Comparison of ENCODE assay signal across 10 mouse cellular contexts in genomic region chr2:169515350-169515749, GRCm38 (mm10).
A peak's percentile ranks its signal among the peaks of the same experiment; 100 is the strongest.
DNase-seq lines count a peak whose midpoint lies in the region; ATAC-seq lines count a peak whose summit lies in the region.
"Had no signal": no experiment of that assay in that cellular context is flagged by ENCODE, and none has a peak within 500 bp of the region (broad histone marks: within the 10 kb centered on the region; RNA-seq: fewer than 3 reads in every experiment).

No protein-coding gene starts in this region.

- no peak for ATAC-seq in hindbrain, embryonic 16.5 days
- no peak for ATAC-seq in hindbrain, embryonic 12.5 days (ENCODE audit: low FRiP score)
- no peak for ATAC-seq in hindbrain, embryonic 13.5 days (ENCODE audit: low FRiP score)

- no peaks in the 10 kb centered on the region for H3K27me3 ChIP-seq in hindbrain, embryonic 16.5 days (replicated peaks; ENCODE audit: control insufficient read depth, insufficient read depth, low read length)
- H3K27me3 ChIP-seq in hindbrain, embryonic 12.5 days: 0 out of 2 replicates have a peak, but pooled peaks cover under 1% of the 10 kb centered on the region
- H3K27me3 ChIP-seq in hindbrain, embryonic 13.5 days: no peaks in the 10 kb centered on the region
- H3K27me3 ChIP-seq: embryonic facial prominence, embryonic 13.5 days; neural tube, embryonic 12.5 days had no signal

- WGBS in hindbrain, embryonic 16.5 days: 68% methylated on average over 11 of the region's 11 CpGs
- 72% methylated on average over 11 of the region's 11 CpGs for WGBS in hindbrain, embryonic 12.5 days
- 69% methylated on average over 11 of the region's 11 CpGs for WGBS in hindbrain, embryonic 13.5 days

- H3K4me3 ChIP-seq in hindbrain, embryonic 16.5 days (ENCODE audit: low read length): no peak overlapping the region
- no peak overlapping the region for H3K4me3 ChIP-seq in hindbrain, embryonic 12.5 days
- H3K4me3 ChIP-seq in hindbrain, embryonic 13.5 days: no peak overlapping the region
- H3K4me3 ChIP-seq: embryonic facial prominence, embryonic 13.5 days; neural tube, embryonic 12.5 days had no signal

- H3K27ac ChIP-seq in hindbrain, embryonic 16.5 days (ENCODE audit: low read depth, low read length): peak overlapping the region; percentile 29; the same call in 1 of the 2 replicates
- no peak overlapping the region for H3K27ac ChIP-seq in hindbrain, embryonic 12.5 days
- no peak overlapping the region for H3K27ac ChIP-seq in hindbrain, embryonic 13.5 days
- H3K27ac ChIP-seq: embryonic facial prominence, embryonic 13.5 days; neural tube, embryonic 12.5 days had no signal

- H3K4me1 ChIP-seq in hindbrain, embryonic 16.5 days (ENCODE audit: control insufficient read depth, insufficient read depth, low read depth, low read length): peaks cover 3% of the 10 kb centered on the region; the same call in 1 of the 2 replicates
- H3K4me1 ChIP-seq in hindbrain, embryonic 12.5 days: no peaks in the 10 kb centered on the region
- peaks cover 6% of the 10 kb centered on the region for H3K4me1 ChIP-seq in hindbrain, embryonic 13.5 days (replicated peaks)
- H3K4me1 ChIP-seq: embryonic facial prominence, embryonic 13.5 days; neural tube, embryonic 12.5 days had no signal

- no peaks in the 10 kb centered on the region for H3K36me3 ChIP-seq in hindbrain, embryonic 16.5 days (ENCODE audit: control insufficient read depth, insufficient read depth, low read length)
- no peaks in the 10 kb centered on the region for H3K36me3 ChIP-seq in hindbrain, embryonic 12.5 days
- H3K36me3 ChIP-seq in hindbrain, embryonic 13.5 days: no peaks in the 10 kb centered on the region
- H3K36me3 ChIP-seq: embryonic facial prominence, embryonic 13.5 days; neural tube, embryonic 12.5 days had no signal

- H3K9ac ChIP-seq in hindbrain, embryonic 16.5 days (ENCODE audit: low read depth, low read length): no peak overlapping the region
- no peak overlapping the region for H3K9ac ChIP-seq in hindbrain, embryonic 12.5 days
- no peak overlapping the region for H3K9ac ChIP-seq in hindbrain, embryonic 13.5 days
- H3K9ac ChIP-seq: embryonic facial prominence, embryonic 13.5 days; neural tube, embryonic 12.5 days had no signal

- DNase-seq in T-cell, adult 2 months (ENCODE audit: low spot score): peak; percentile 13
- peak; percentile 45 for DNase-seq in kidney, postnatal 10 days
- peak; percentile 5 to 24 for DNase-seq in thymus, adult 18-20 months
- DNase-seq in ovary, postnatal 14 days (ENCODE audit: low spot score): no peak
- no peak for DNase-seq in layer of hippocampus, adult 11-12 months (ENCODE audit: low spot score)

- no peak overlapping the region for H3K4me2 ChIP-seq in hindbrain, embryonic 16.5 days (ENCODE audit: low read length)
- H3K4me2 ChIP-seq in hindbrain, embryonic 12.5 days (replicated peaks): no peak overlapping the region
- H3K4me2 ChIP-seq in hindbrain, embryonic 13.5 days: no peak overlapping the region
- H3K4me2 ChIP-seq: embryonic facial prominence, embryonic 13.5 days; neural tube, embryonic 12.5 days had no signal

- no peaks in the 10 kb centered on the region for H3K9me3 ChIP-seq in hindbrain, embryonic 16.5 days (ENCODE audit: control insufficient read depth, low read length)
- H3K9me3 ChIP-seq in hindbrain, embryonic 12.5 days (replicated peaks): no peaks in the 10 kb centered on the region
- H3K9me3 ChIP-seq in hindbrain, embryonic 13.5 days: no peaks in the 10 kb centered on the region
- H3K9me3 ChIP-seq: embryonic facial prominence, embryonic 13.5 days; neural tube, embryonic 12.5 days had no signal

Comparison
In these comparisons a context has a peak if more than half of its experiments do, and no peak if none do; other contexts are left out.
1. DNase-seq: peak in T-cell, adult 2 months (single experiment), kidney, postnatal 10 days (single experiment) and thymus, adult 18-20 months (2 of 2); none in ovary, postnatal 14 days (single experiment) and layer of hippocampus, adult 11-12 months (single experiment).